ENCODE assay signal across 8 mouse cellular contexts in genomic region chr12:16811477-16811876, GRCm38 (mm10). TPM values are rescaled to one million over a fixed set of nuclear protein-coding genes. Genes with fewer than 3 reads are reported as not detected.
A peak's percentile ranks its signal among the peaks of the same experiment; 100 is the strongest.
DNase-seq lines count a peak whose midpoint lies in the region; ATAC-seq lines count a peak whose summit lies in the region.

No protein-coding gene starts in this region.

- H3K4me2 ChIP-seq in embryonic facial prominence, embryonic 14.5 days (ENCODE audit: low read depth, low read length): peak overlapping the region; percentile 86
- peak overlapping the region; percentile 75 for H3K4me2 ChIP-seq in limb, embryonic 11.5 days (ENCODE audit: low read depth, severe bottlenecking)
- H3K4me2 ChIP-seq in neural tube, embryonic 14.5 days (ENCODE audit: low read depth, low read length): peak overlapping the region; percentile 64

- ATAC-seq in megakaryocyte, adult 5-6 weeks (ENCODE audit: poor library complexity, severe bottlenecking): no peak
- peak; percentile 13; the same call in 1 of the 2 replicates for ATAC-seq in embryonic facial prominence, embryonic 14.5 days (ENCODE audit: low read depth)
- no peak for ATAC-seq in limb, embryonic 11.5 days (ENCODE audit: insufficient number of reproducible peaks, low FRiP score, low TSS enrichment, low read depth)
- peak; percentile 23; the same call in 1 of the 2 replicates for ATAC-seq in neural tube, embryonic 14.5 days (ENCODE audit: low read depth)

- peaks cover 36% of the 10 kb centered on the region for H3K4me1 ChIP-seq in megakaryocyte, embryonic 14.5 days
- H3K4me1 ChIP-seq in embryonic facial prominence, embryonic 14.5 days (ENCODE audit: control insufficient read depth, insufficient read depth, low read length): peaks cover 15% of the 10 kb centered on the region
- H3K4me1 ChIP-seq in limb, embryonic 11.5 days (ENCODE audit: control insufficient read depth, insufficient read depth, low read length): 0 out of 2 replicates have a peak, but pooled peaks cover 2% of the 10 kb centered on the region
- peaks cover 6% of the 10 kb centered on the region; the same call in 1 of the 2 replicates for H3K4me1 ChIP-seq in neural tube, embryonic 14.5 days (ENCODE audit: control insufficient read depth, insufficient read depth, low read length)

- peak overlapping the region; percentile 92 for H3K4me3 ChIP-seq in megakaryocyte, embryonic 14.5 days (replicated peaks)
- H3K4me3 ChIP-seq in embryonic facial prominence, embryonic 14.5 days (ENCODE audit: low read depth, low read length): peak overlapping the region; percentile 85
- H3K4me3 ChIP-seq in limb, embryonic 11.5 days (ENCODE audit: low read depth, low read length): peak overlapping the region; percentile 65
- peak overlapping the region; percentile 74 for H3K4me3 ChIP-seq in neural tube, embryonic 14.5 days (ENCODE audit: low read depth, low read length)

- H3K9me3 ChIP-seq in megakaryocyte, embryonic 14.5 days: no peaks in the 10 kb centered on the region
- no peaks in the 10 kb centered on the region for H3K9me3 ChIP-seq in embryonic facial prominence, embryonic 14.5 days (ENCODE audit: control insufficient read depth, low read length)
- H3K9me3 ChIP-seq in limb, embryonic 11.5 days (ENCODE audit: control insufficient read depth, low read length): no peaks in the 10 kb centered on the region
- H3K9me3 ChIP-seq in neural tube, embryonic 14.5 days (ENCODE audit: control insufficient read depth, low read length): no peaks in the 10 kb centered on the region

- H3K27me3 ChIP-seq in megakaryocyte, embryonic 14.5 days (replicated peaks): peaks cover 19% of the 10 kb centered on the region
- peaks cover 9% of the 10 kb centered on the region; the same call in 1 of the 2 replicates for H3K27me3 ChIP-seq in embryonic facial prominence, embryonic 14.5 days (replicated peaks; ENCODE audit: control insufficient read depth, insufficient read depth, low read length)
- H3K27me3 ChIP-seq in limb, embryonic 11.5 days (ENCODE audit: control insufficient read depth, insufficient read depth, low read length): peaks cover 3% of the 10 kb centered on the region; the same call in 1 of the 2 replicates
- no peaks in the 10 kb centered on the region; the same call in 1 of the 2 replicates for H3K27me3 ChIP-seq in neural tube, embryonic 14.5 days (ENCODE audit: control insufficient read depth, insufficient read depth, low read length)

- H3K9ac ChIP-seq in embryonic facial prominence, embryonic 14.5 days (ENCODE audit: low read depth, low read length): peak overlapping the region; percentile 87
- H3K9ac ChIP-seq in limb, embryonic 11.5 days (ENCODE audit: low read length): peak overlapping the region; percentile 83
- peak overlapping the region; percentile 75 for H3K9ac ChIP-seq in neural tube, embryonic 14.5 days (replicated peaks; ENCODE audit: low read depth, low read length)

- WGBS in embryonic facial prominence, embryonic 14.5 days: 3% methylated on average over 15 of the region's 15 CpGs
- WGBS in limb, embryonic 11.5 days: 4% methylated on average over 15 of the region's 15 CpGs
- 5% methylated on average over 15 of the region's 15 CpGs for WGBS in neural tube, embryonic 14.5 days

- peaks cover 35% of the 10 kb centered on the region for H3K36me3 ChIP-seq in megakaryocyte, embryonic 14.5 days (replicated peaks; ENCODE audit: low read length)
- H3K36me3 ChIP-seq in embryonic facial prominence, embryonic 14.5 days (ENCODE audit: control insufficient read depth, insufficient read depth, low read length): peaks cover 21% of the 10 kb centered on the region
- no peaks in the 10 kb centered on the region; the same call in 1 of the 2 replicates for H3K36me3 ChIP-seq in limb, embryonic 11.5 days (ENCODE audit: control insufficient read depth, insufficient read depth, low read length)
- H3K36me3 ChIP-seq in neural tube, embryonic 14.5 days (ENCODE audit: control insufficient read depth, insufficient read depth, low read length): 0 out of 2 replicates have a peak, but pooled peaks cover 4% of the 10 kb centered on the region

- H3K27ac ChIP-seq in embryonic facial prominence, embryonic 14.5 days (replicated peaks; ENCODE audit: low read depth, low read length): peak overlapping the region; percentile 78
- no peak overlapping the region for H3K27ac ChIP-seq in limb, embryonic 11.5 days (replicated peaks; ENCODE audit: low read depth, low read length)
- no peak overlapping the region for H3K27ac ChIP-seq in neural tube, embryonic 14.5 days (ENCODE audit: low read depth, low read length)

- no peak for DNase-seq in embryonic facial prominence, embryonic 14.5 days (ENCODE audit: low spot score)
- DNase-seq in limb, embryonic 11.5 days (ENCODE audit: low spot score): no peak
- no peak for DNase-seq in urinary bladder, postnatal 14 days (ENCODE audit: low spot score)
- DNase-seq in ovary, adult 18-20 months (ENCODE audit: low spot score): no peak
- DNase-seq in B cell, adult 2 months: no peak

RNA-seq across cellular contexts. Expression of gene E2f6, which starts 0.7 kb away (rescaled TPM):
- polyA plus RNA-seq in megakaryocyte, embryonic 14.5 days (2012; ENCODE audit: insufficient read depth, low replicate concordance): 1.6 and 3.8 TPM in 2 replicates
- 34.2 and 34.4 TPM in 2 replicates for total RNA-seq in megakaryocyte, adult 5-6 weeks (2015)
- 28.3 and 33.8 TPM in 2 replicates for total RNA-seq in megakaryocyte, adult 5-6 weeks (2017)
- polyA plus RNA-seq in embryonic facial prominence, embryonic 14.5 days (2014; fragmentation: Nextera tagmentation; extraction: Ambion mirVana): 51.9 and 54.3 TPM in 2 replicates
- 67.0 and 71.1 TPM in 2 replicates for polyA plus RNA-seq in limb, embryonic 11.5 days (2014; fragmentation: Nextera tagmentation; extraction: Ambion mirVana)
- polyA plus RNA-seq in neural tube, embryonic 14.5 days (2014; fragmentation: Nextera tagmentation; extraction: Ambion mirVana): 28.7 and 32.9 TPM in 2 replicates

RNA-seq across cellular contexts. Expression of gene Greb1, which starts 10.8 kb away (rescaled TPM):
- 0.02 TPM in 1 of 2 replicates, not detected in the other for polyA plus RNA-seq in megakaryocyte, embryonic 14.5 days (2012; ENCODE audit: insufficient read depth, low replicate concordance)
- total RNA-seq in megakaryocyte, adult 5-6 weeks (2015): 0.68 TPM in 1 of 2 replicates, not detected in the other
- not detected in 2 replicates for total RNA-seq in megakaryocyte, adult 5-6 weeks (2017)
- 1.3 TPM in 2 replicates for polyA plus RNA-seq in embryonic facial prominence, embryonic 14.5 days (2014; fragmentation: Nextera tagmentation; extraction: Ambion mirVana)
- polyA plus RNA-seq in limb, embryonic 11.5 days (2014; fragmentation: Nextera tagmentation; extraction: Ambion mirVana): 11.4 and 17.9 TPM in 2 replicates
- 1.3 and 1.8 TPM in 2 replicates for polyA plus RNA-seq in neural tube, embryonic 14.5 days (2014; fragmentation: Nextera tagmentation; extraction: Ambion mirVana)

Comparison
In these comparisons a context has a peak if more than half of its experiments do, and no peak if none do; other contexts are left out.
1. ATAC-seq: peak in embryonic facial prominence, embryonic 14.5 days (single experiment) and neural tube, embryonic 14.5 days (single experiment); none in megakaryocyte, adult 5-6 weeks (single experiment) and limb, embryonic 11.5 days (single experiment).
2. Peak in every context shown above with its lines, with median percentiles within 50 percentile points of each other: H3K4me3 ChIP-seq, H3K4me2 ChIP-seq and H3K9ac ChIP-seq.